Mouse (Mus musculus): Measurements from ENCODE around the gene Yars2.
"Not testable (repeated sequence)": the region's sequence is repeated elsewhere in the genome, so short reads cannot be mapped to it uniquely, and the experiment has no call there.

Gene Yars2

DNA sequence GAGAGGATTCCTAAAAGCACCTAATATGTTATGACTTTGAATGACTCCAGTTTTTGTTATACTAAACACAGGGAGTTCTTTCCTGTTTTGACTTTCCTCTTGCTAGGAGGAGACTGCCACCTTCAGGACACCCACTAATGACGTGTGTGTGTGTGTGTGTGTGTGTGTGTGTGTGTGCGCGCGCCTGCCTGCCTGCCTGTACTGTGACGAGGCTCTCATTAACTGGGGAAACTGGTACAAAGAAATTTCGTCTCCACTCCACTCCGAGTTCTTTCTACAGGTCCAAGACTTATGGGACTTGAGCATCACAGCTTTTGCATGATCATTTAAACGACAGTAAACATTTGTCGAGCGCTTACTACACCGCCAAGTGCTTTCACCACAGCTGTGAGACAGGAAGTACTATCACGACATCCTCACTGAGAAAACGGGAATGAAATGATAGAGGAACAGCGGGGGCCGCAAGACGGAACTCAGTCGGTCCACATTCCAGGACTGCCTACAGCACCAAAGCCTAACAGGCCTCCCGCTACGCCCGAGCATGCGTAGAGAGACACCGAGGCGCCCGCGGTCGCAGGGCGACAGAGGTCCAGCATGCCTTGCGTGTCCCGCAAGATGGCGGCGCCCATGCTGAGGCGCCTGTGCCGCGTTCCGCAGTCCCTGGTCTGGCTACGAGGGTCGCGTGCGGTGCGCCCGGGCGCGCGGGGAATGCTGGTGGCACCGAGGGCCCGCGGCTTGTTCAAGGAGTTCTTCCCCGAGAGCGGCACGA is at the start of gene Yars2:
Gene Yars2 (plus strand): TSS at position 597 of the 769 bp plus-strand sequence.
- peak; percentile 96 for DNase-seq (ENCODE audit: low spot score in 2 of 2)

DNA sequence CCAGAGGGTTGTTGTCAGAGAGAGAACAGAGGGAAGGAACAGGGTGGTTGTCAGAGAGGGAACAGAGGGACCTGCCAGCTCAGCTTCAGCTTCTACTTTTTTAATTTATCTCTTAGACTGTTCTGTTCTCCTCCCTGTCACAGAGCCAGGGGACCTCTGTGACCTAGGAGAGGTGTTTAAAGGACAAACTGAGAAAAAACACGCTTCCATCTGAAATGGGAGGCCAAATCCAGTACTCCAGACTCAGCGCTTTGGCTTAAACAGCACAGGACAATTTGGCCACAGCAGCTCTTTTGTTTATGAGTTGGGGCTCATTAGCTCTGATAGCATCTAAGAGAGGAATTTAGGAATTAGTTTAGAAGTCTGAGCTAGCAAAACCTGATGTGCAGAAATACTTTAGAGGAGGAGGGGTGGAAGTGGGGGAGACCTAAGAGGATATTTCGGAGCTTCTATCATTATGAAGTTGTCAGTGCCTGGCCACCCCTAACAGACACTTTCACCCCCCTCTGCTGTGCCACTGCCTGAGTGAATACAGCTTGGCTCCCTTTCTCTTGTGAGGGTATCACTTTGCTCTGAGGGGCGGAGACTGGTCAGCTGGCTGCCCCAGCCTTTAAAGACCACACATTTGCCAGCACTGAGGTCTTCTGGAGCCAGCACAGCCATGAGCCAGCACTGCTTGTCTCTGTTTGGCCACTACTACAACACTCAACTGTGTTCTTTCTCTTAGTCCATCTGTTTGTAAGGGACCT is 49.3 kb upstream of the Yars2 start:
- DNase-seq (ENCODE audit: low spot score in 2 of 2) = peak; percentile 28

DNA sequence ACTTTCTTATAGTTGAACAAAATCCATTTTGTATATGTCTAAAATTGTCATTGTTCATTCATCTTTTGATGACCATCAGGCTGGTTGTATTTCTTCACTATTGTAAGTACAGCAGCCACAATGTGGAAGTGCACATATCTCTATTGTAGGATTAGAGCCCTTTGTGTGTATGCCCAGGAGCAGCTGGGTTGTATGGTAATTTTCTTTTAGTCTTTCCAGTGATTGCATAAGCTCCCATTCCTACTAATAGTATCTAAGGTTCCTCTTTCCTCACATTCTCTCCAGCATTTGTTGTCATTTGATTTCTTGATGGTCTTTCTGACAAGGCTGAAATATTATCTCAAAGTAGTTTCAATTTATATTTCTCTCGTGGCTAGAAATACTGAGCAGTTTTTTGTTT is 47.5 kb upstream of the Yars2 start:
- no peak for DNase-seq (ENCODE audit: low spot score in 2 of 2)

DNA sequence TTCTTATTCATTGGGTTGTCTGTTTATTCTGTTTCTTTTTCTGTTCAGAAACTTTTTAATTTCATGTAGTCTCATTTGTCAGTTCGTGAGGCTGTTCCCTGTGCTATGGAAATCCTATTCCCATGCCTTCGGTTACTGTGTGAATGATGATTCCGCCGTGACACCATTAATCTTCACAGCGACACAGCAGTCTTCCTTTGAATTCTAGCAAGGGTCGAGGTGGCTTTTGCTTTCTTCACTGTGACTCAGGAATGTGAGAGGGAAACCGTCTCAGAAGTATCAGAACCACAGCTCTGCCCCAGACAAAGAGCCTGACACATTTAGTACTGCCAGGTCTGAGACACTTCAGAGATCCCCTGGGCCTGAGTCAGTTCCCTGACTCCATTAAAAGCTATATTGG is 46.9 kb upstream of the Yars2 start:
- DNase-seq (ENCODE audit: low spot score in 2 of 2) = no peak

DNA sequence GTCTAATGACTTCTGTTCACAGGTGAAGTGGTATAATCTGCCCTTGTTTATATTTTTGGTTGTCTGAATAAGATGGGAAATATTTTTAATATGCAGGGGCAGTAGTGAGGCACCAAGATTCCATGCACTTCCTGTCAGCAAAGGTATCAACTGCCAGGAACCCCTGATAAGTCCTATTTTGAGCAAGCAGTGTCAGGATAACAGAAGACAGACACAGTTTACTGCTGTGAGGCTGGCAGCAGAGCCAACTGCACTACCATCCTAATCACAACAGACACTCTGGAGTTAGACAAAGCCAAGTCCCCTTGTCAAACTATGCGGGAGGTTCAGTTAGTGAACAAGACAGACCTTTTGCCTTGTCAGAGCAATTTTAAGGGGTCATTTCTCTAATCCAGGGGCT is 46.1 kb upstream of the Yars2 start:
- DNase-seq (ENCODE audit: low spot score in 2 of 2) = no peak

DNA sequence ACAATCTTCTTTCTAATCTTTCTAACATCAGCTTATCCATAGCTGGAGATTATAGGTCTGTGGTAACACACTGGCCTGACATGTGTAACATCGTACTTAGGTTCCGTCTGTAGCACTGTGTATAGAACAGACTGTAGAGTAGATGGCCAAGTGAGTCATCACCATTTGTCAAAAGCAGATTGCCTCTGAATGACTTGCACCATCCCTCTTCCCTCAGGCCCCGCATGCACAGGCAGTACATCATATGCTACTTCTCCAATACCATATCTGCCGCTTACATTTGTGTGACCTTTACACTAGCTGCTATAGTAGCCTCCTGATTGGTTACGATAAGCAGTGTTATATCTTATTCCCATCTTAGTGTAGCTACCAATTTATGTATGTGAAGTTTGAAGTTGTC is 41.9 kb upstream of the Yars2 start:
- DNase-seq (ENCODE audit: low spot score in 2 of 2) = no peak

DNA sequence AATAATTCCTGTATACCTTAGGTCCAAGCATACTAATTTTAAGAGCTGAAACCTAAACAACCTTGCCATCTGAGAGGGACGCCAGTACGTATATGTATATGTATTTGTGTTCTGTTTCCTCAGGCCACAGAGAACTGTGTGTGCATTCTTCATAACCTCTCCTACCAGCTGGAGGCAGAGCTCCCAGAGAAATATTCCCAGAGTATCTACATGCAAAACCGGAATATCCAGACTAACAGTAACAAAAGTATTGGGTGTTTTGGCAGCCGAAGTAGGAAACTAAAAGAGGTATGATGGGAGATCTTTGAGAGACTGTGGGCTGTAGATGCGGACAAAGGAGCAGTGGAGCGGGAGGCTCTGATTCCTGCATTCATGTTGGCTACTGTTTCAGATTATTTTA is 41.3 kb upstream of the Yars2 start:
- no peak for DNase-seq (ENCODE audit: low spot score in 2 of 2)

DNA sequence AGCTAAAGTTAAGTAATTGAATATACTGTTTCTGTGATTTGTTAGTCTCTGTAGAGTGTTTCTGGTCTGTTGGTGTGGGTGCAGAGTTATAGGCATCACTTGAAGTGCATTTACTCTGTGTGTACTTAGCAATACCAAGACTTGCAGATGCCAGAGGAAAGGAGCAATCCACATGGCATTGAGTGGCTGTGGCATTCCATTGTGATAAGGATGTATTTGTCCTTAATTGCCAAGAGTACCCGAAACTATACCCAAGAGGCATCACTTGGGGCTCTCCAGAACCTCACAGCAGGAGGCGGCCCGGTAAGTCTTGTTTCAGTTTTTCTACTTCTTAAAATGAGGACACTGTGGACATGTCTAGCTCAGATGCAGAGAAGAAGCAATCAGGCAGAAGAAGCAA is 40.3 kb upstream of the Yars2 start:
- DNase-seq (ENCODE audit: low spot score in 2 of 2) = no peak

DNA sequence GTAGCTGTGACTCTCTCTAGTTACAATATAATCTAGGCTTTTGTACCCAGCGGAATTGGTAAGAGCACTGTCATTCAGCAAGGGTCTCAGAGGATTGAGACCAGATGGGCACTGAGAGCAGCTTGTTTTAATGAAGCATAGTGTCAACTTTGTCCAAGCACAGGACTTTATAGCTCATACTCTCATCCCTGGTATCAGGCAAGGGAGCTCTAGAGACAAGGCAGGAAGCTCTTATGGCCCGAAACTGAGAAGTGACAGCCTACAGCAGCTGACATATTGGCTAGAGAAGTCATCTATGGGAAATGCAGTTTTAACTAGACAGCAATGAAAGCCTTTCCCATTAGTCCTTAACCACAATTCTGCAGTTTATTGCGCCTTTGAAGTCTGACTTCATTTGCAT is 29.8 kb upstream of the Yars2 start:
- DNase-seq (ENCODE audit: low spot score in 2 of 2) = no peak

DNA sequence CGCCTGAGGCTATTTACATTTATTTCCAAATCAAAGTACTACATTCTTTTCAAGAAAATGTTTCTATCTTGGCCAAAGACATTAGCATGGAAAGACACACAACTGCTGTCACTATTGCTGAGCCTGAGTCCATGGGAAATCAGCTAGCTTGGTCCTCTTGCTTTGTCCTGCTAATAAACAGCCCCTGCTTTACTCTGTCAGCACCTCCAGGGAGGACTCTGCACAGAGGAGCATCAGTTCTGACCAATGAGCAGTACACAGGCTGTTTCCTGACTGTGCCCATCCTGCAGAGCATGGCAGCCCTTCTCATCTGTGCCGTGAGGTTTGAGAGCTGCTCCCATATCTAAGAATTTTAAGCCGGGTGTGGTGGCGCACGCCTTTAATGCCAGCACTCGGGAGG is 29.0 kb upstream of the Yars2 start:
- DNase-seq (ENCODE audit: low spot score in 2 of 2) = no peak

DNA sequence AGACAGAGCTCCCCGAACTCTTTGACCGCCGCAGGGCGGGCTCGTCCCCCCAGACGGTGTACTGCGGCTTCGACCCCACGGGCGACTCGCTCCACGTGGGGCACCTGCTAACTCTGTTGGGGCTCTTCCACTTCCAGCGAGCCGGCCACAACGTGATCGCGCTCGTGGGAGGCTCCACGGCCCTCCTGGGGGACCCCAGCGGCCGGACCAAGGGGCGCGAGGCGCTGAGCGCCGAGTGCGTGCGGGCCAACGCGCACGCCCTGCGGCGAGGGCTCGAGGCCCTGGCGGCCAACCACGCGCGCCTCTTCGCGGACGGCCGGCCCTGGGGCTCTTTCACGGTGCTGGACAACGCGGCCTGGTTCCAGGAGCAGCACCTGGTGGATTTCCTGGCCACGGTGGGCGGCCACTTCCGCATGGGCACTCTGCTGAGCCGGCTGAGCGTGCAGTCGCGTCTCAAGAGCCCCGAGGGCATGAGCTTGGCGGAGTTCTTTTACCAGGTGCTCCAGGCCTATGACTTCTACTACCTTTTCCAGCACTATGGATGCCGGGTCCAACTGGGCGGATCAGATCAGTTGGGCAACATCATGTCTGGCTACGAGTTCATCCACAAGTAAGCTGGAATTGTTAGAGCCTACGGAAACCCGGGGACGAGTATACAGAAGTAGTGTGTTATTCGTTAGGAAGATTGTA is 518 bp downstream of the Yars2 start:
- DNase-seq (ENCODE audit: low spot score in 2 of 2) = peak; percentile 54

DNA sequence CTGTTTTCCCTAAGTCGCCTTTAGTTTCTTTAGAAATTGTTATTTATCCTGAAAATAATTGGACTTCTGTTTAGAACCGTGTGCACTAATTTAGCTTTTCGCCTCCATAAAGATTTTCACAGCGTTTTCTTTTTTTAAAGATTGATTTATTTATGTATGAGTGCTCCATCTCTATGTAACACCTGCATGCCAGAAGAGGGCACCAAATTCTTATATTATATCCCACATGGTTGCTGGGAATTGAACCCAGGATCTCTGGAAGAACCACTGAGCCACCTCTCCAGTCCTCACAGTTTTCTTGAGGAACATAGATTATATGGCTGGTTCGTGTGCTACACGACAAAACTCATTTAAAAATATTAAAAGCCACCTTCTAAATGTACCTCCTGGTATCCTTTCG is 1.1 kb downstream of the Yars2 start:
- no peak for DNase-seq (ENCODE audit: low spot score in 2 of 2)

DNA sequence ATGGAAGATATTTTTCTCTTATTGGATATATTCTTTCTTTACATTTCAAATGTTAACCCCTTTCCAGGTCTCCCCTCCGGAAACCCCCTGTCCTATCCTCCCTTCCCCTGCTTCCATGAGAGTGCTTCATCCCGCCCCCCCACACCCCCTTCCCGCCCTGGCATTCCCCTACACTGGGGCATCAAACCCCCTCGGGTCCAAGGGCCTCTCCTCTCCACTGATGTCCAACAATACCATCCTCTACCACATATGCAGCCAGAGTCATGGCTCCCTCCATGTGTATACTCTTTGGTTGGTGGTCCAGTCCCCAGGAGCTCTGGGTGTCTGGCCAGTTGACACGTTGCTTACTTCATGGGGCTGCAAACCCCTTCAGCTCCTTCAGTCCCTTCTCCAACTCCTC is 8.6 kb downstream of the Yars2 start:
- no peak for DNase-seq (ENCODE audit: low spot score in 2 of 2)

DNA sequence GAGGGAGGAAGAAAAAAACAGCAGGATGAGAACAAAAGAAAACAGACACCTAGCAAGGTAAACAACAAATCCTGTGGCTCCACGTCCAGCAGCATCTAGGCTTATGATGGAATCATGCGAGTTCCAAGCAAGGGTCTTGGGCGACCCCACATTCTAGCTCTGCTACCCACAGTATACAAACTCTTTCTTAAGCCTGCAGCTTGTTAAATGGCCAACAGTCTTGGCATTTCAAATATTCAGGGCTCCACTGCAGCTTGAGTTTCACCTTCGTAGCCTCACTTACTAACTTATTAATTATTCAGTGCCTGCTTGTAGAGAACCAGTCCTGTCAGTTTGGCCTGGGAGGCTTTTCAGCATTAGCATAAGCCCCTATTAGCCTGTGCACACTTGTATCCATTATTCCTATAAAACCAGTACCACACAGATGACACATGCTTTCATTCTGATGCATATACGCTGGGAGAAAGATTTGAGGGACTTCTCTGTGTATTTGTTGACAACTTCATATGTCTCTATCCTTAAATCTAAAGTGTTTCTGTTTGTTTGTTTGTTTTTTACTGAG is 23.1 kb downstream of the Yars2 start:
- no peak for DNase-seq (ENCODE audit: low spot score in 2 of 2)

DNA sequence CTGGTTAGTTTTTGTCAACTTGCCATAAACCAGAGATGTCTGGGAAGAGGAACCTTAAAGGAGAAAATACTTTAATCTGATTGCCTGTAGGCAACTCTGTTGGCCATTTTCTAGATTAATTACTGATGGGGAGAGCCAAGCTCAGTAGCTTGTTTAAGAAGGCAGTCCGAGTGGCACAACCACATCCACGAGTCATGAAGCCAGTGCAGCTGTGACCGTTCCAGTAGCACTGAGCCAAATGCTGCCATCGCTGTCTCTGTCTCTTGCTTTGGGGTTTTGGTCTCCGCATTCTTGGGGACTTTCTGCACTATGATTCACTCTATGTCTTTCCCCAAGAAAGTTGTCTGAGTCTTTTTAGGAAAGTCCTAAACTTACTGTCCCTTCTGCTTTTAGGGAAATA is 43.7 kb downstream of the Yars2 start:
- DNase-seq (ENCODE audit: low spot score in 2 of 2) = no peak

DNA sequence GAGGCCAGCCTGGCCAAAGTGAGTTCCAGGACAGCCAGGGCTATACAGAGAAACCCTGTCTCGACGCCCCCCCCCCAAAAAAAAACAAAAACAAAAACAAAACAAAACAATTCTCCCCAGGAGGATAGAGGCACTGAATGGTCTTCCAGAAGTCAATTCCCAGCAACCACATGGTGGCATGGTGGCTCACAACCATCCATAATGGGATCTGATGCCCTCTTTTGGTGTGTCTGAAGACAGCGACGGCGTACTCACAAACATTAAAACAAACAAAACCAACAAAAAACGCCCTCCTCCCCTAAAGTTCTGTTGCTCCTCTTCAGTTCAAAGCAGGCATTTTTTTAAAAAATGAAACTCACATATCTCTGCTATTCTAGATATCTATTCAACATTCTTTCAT is 55.1 kb downstream of the Yars2 start:
- peak in 1 of 2 experiments; percentile 26 for DNase-seq (ENCODE audit: low spot score in 2 of 2)

DNA sequence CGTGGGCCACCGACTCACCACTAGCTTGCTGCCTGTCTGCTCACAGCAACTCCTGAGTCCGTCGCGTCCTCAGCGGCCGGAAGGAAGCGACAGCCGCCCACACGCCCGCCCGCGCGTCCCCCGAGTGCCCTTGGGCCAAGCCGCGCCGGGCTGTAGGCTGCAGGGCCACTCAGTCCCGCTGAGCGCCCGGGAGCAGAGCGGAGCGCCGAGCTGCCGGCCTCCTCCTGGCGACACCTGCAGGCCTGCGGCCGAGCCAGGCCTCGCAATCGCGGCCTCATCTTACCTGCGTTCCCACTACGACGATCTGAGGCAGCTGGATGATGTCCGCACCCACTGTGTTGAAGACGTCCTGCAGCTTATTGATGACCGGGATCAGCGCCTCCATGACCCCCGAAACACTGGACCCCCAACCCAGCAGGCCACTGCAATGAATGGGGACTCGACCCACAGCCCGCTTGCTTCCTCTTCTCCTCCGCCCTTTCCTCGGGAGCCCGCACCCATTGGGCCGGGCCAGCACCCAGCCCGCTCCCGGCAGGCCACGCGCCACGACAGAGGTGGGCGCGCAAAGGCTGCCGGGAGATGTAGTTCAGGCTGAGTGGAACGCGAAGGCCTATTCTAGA is 55.8 kb downstream of the Yars2 start, which contains the start of gene Dnm1l:
Gene Dnm1l (minus strand): TSS at position 479 of the 620 bp plus-strand sequence.
- DNase-seq (ENCODE audit: low spot score in 2 of 2) = peak; percentile 95 to 96

DNA sequence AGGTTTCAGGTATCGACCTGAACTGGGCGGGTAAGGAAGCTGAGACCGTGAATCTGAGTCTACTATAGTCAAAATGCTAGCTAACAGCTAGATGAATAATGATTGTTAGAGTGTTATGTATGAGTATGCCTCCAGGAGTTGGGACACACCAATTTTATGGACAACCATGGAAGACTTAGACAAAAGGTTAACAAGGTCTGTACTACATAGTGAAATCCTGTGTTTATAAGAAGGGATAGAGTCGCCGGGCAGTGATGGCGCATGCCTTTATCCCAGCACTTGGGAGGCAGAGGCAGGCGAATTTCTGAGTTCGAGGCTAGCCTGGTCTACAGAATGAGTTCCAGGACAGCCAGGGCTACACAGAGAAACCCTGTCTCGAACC is 56.3 kb downstream of the Yars2 start:
- DNase-seq (ENCODE audit: low spot score in 2 of 2) = not testable (repeated sequence)

Data from right cerebral cortex, postnatal 10 days (tissue).